Mouse (Mus musculus): ENCODE data around the gene Ptprq. TPM values are rescaled to one million over a fixed set of nuclear protein-coding genes. Genes with fewer than 3 reads are reported as not detected.

Ptprq gene
- polyA plus RNA-seq, 1 experiment from 2014 or later = not detected

DNA sequence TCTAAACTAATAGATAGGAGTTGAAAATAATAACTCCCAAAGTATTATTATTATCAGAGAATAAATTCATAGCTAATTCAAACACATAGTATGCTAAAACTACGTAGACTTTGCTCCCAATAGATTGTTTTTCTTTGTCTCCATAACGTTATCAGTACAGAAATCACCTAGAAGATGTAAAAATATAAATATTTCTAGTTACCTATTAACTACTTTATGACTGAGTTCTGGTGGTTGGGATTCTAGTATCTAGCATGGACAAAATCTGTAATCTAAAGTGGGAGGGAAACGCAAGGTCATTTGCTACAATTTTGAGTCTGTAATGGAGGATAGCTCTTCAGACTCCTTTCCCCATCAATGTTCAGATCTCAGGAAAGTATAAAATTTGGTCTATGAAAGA lies 18.9 kb downstream of the Ptprq start:
- Histone ChIP-seq H3K36me3 (ENCODE audit: control insufficient read depth, insufficient read depth) (no peaks in the 10 kb centered on the region), H3K9me3 (ENCODE audit: control insufficient read depth) (no peaks in the 10 kb centered on the region), H3K4me1 (replicated peaks; ENCODE audit: control insufficient read depth, insufficient read depth, low read length) (no peaks in the 10 kb centered on the region), H3K4me3 (ENCODE audit: low read depth, low read length) (no peak overlapping the region), H3K9ac (ENCODE audit: low read depth, low read length) (no peak overlapping the region), H3K4me2 (replicated peaks; ENCODE audit: low read depth) (no peak overlapping the region), H3K27me3 (replicated peaks; ENCODE audit: control insufficient read depth, insufficient read depth, low read length) (no peaks in the 10 kb centered on the region), H3K27ac (ENCODE audit: low read depth, low read length) (no peak overlapping the region)
- ATAC-seq = no peak
- TF ChIP-seq CTCF (IDR thresholded peaks at IDR 0.05; ENCODE audit: low read depth) = no peak
- WGBS = 37% methylated on average over 3 of the region's 3 CpGs

DNA sequence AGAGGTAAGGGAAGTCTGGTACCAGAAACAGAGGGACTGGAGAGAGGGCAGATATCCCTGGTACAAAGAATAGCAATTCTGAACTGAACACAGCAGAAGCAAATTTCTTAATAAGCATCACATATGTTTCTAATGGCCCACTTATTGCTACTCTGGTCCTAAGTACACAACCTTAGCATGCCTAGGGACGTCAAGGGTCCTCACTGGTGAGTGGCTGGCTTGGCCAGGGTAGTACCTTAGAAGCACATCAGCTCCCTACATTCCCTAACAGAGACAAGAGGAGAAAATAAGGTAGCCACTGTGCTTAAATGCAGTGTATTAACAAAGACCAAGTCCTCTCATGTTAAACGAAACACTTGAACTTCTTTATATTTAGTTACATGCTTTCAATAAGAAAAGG lies 21.1 kb downstream of the Ptprq start:
- H3K4me3 ChIP-seq (ENCODE audit: low read depth, low read length) = no peak overlapping the region
- H3K27me3 ChIP-seq (replicated peaks; ENCODE audit: control insufficient read depth, insufficient read depth, low read length) = no peaks in the 10 kb centered on the region
- no peak overlapping the region for H3K4me2 ChIP-seq (replicated peaks; ENCODE audit: low read depth)
- H3K4me1 ChIP-seq (replicated peaks; ENCODE audit: control insufficient read depth, insufficient read depth, low read length) = no peaks in the 10 kb centered on the region
- H3K9me3 ChIP-seq (ENCODE audit: control insufficient read depth) = no peaks in the 10 kb centered on the region
- no peak for ATAC-seq
- WGBS = 88% methylated on average over 2 of the region's 2 CpGs
- H3K27ac ChIP-seq (ENCODE audit: low read depth, low read length) = no peak overlapping the region
- no peak for TF ChIP-seq CTCF (IDR thresholded peaks at IDR 0.05; ENCODE audit: low read depth)
- H3K36me3 ChIP-seq (ENCODE audit: control insufficient read depth, insufficient read depth) = no peaks in the 10 kb centered on the region
- no peak overlapping the region for H3K9ac ChIP-seq (ENCODE audit: low read depth, low read length)

DNA sequence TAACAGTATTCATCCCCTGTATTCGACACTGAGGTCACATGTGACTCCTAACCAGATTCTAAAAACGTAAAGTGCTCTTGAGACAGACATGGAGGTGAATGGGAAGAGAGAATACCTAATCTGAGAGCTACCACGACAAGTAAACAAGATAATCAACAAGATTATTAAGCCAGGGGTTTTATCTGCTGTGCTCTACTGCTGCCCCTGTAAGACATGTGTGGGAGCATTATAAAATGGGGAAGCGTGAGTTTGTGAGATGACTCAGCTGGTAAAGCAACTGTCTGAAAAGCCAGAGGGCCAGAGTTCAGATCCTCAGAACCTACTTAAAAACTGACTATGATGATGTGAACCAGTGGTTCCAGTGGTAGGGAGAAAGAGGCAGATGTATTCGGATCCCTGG lies 22.7 kb downstream of the Ptprq start:
- Histone ChIP-seq H3K27me3 (replicated peaks; ENCODE audit: control insufficient read depth, insufficient read depth, low read length) (no peaks in the 10 kb centered on the region), H3K4me1 (replicated peaks; ENCODE audit: control insufficient read depth, insufficient read depth, low read length) (no peaks in the 10 kb centered on the region), H3K4me3 (ENCODE audit: low read depth, low read length) (no peak overlapping the region), H3K36me3 (ENCODE audit: control insufficient read depth, insufficient read depth) (no peaks in the 10 kb centered on the region), H3K4me2 (replicated peaks; ENCODE audit: low read depth) (no peak overlapping the region), H3K9ac (ENCODE audit: low read depth, low read length) (no peak overlapping the region), H3K9me3 (ENCODE audit: control insufficient read depth) (no peaks in the 10 kb centered on the region), H3K27ac (ENCODE audit: low read depth, low read length) (no peak overlapping the region)
- 67% methylated on average over 5 of the region's 5 CpGs for WGBS
- TF ChIP-seq CTCF (IDR thresholded peaks at IDR 0.05; ENCODE audit: low read depth) = no peak
- no peak for ATAC-seq

DNA sequence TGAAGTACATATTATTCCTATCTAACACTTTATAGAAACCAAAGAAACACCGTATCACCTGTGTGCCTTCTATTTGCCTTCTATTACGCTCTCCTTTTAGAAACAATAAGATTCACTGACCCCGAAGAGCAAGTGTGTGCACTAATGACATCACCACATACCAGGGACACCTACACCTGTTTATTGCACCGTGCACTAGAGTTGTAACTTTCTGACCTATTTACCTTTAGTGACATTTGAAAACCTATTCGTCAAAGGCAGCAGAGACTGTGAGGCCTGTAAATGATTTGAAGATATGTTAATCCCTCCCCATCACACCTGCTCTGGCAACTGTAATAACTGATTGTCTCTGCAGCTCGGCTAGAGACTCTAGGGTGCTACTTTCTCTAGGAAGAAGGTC lies 32.5 kb downstream of the Ptprq start:
- peak; percentile 38; the same call in 1 of the 2 replicates for ATAC-seq
- Histone ChIP-seq H3K27ac (ENCODE audit: low read depth, low read length) (no peak overlapping the region), H3K4me2 (replicated peaks; ENCODE audit: low read depth) (no peak overlapping the region), H3K9ac (ENCODE audit: low read depth, low read length) (no peak overlapping the region), H3K27me3 (replicated peaks; ENCODE audit: control insufficient read depth, insufficient read depth, low read length) (no peaks in the 10 kb centered on the region), H3K36me3 (ENCODE audit: control insufficient read depth, insufficient read depth) (no peaks in the 10 kb centered on the region), H3K4me3 (ENCODE audit: low read depth, low read length) (no peak overlapping the region), H3K9me3 (ENCODE audit: control insufficient read depth) (no peaks in the 10 kb centered on the region), H3K4me1 (replicated peaks; ENCODE audit: control insufficient read depth, insufficient read depth, low read length) (no peaks in the 10 kb centered on the region)
- 33% methylated on average over 6 of the region's 6 CpGs for WGBS
- TF ChIP-seq CTCF (IDR thresholded peaks at IDR 0.05; ENCODE audit: low read depth) = no peak

DNA sequence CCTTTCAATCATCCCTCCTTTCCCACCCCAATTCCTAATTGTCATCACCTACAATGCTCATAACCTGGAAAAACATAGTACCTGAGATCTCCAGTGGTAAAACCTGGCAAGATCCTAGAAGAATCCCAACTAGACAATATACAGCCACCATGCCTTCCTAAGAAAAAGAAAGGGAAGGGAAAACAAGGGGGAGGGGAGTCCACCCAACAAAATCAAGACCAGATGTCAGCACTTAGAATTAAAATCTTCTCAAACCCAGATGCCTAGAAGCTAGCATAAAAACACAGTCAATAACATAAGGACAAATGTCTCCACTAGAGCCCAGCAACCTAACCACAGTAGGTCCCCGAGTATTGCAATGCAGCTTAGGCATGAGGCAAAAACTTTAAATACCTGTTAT lies 43.9 kb downstream of the Ptprq start:
- no peak for TF ChIP-seq CTCF (IDR thresholded peaks at IDR 0.05; ENCODE audit: low read depth)
- no peak overlapping the region for H3K4me3 ChIP-seq (ENCODE audit: low read depth, low read length)
- no peak overlapping the region for H3K27ac ChIP-seq (ENCODE audit: low read depth, low read length)
- no peak overlapping the region for H3K4me2 ChIP-seq (replicated peaks; ENCODE audit: low read depth)
- ATAC-seq = no peak
- H3K36me3 ChIP-seq (ENCODE audit: control insufficient read depth, insufficient read depth) = no peaks in the 10 kb centered on the region
- no peak overlapping the region for H3K9ac ChIP-seq (ENCODE audit: low read depth, low read length)
- H3K27me3 ChIP-seq (replicated peaks; ENCODE audit: control insufficient read depth, insufficient read depth, low read length) = no peaks in the 10 kb centered on the region
- 81% methylated on average over 1 of the region's 1 CpGs for WGBS
- no peaks in the 10 kb centered on the region for H3K4me1 ChIP-seq (replicated peaks; ENCODE audit: control insufficient read depth, insufficient read depth, low read length)
- H3K9me3 ChIP-seq (ENCODE audit: control insufficient read depth) = no peaks in the 10 kb centered on the region

DNA sequence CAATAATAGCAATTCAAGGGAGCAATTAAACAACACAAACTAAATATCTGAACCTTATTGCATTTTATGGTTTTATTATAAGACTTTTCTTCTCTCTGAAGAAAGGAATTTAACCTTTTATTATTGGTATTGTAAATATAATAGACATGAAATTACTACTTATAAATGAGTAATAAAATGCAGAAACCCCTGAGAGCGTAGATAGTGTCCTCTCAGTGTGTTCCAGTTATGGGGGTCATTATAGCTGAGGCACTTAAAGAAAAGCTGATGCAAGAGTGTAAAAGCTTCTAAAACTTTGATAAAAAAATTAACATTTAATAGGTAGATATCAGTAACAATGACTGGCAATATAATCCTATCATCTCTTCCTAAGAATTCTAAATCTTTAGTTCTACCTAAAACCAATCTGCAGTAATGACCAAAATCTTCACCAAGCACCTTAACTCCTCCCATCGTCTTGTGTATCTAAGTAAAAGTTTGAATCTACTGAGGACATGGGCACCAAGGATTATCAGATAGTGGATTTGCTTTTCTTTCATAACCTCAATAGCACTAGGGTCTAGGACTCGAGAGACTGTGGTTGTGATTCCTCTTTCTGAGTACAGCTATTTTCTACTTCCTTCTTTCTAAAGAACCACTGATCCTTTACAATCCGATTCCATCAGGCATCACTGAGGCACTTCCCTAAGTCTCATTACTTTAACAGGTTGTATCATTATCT lies 51.3 kb downstream of the Ptprq start:
- Histone ChIP-seq H3K4me1 (replicated peaks; ENCODE audit: control insufficient read depth, insufficient read depth, low read length) (no peaks in the 10 kb centered on the region), H3K27me3 (replicated peaks; ENCODE audit: control insufficient read depth, insufficient read depth, low read length) (no peaks in the 10 kb centered on the region), H3K9me3 (ENCODE audit: control insufficient read depth) (no peaks in the 10 kb centered on the region), H3K4me3 (ENCODE audit: low read depth, low read length) (no peak overlapping the region), H3K9ac (ENCODE audit: low read depth, low read length) (no peak overlapping the region), H3K27ac (ENCODE audit: low read depth, low read length) (no peak overlapping the region), H3K36me3 (ENCODE audit: control insufficient read depth, insufficient read depth) (no peaks in the 10 kb centered on the region), H3K4me2 (replicated peaks; ENCODE audit: low read depth) (no peak overlapping the region)
- ATAC-seq = no peak
- TF ChIP-seq CTCF (IDR thresholded peaks at IDR 0.05; ENCODE audit: low read depth) = no peak
- WGBS = 39% methylated on average over 4 of the region's 4 CpGs
